Mouse (Mus musculus): Measurements from ENCODE around the gene Klrg1.

The Klrg1 gene

DNA sequence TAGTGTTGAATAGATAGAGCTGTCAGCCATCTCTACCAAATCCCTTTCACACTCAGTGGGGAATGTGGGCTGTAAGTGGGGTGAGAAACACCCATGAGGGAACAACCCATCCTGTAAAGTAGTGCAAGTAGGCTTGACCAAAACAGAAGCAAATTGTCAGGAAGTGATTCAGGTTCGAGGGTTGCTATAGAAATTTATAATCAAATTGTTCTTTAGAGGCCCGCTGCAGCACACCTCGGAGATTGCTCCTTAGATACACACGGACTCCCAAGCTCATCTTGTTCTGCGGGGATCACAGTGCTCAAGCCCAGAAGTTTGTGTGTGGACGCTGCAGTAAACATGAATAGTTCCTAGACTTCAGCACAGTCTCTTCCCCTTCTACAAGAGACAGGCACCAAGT is at the start of gene Klrg1:
Gene Klrg1 (minus strand): TSS at position 101 of the 400 bp plus-strand sequence.
- DNase-seq (ENCODE audit: low spot score in 2 of 2) = no peak

DNA sequence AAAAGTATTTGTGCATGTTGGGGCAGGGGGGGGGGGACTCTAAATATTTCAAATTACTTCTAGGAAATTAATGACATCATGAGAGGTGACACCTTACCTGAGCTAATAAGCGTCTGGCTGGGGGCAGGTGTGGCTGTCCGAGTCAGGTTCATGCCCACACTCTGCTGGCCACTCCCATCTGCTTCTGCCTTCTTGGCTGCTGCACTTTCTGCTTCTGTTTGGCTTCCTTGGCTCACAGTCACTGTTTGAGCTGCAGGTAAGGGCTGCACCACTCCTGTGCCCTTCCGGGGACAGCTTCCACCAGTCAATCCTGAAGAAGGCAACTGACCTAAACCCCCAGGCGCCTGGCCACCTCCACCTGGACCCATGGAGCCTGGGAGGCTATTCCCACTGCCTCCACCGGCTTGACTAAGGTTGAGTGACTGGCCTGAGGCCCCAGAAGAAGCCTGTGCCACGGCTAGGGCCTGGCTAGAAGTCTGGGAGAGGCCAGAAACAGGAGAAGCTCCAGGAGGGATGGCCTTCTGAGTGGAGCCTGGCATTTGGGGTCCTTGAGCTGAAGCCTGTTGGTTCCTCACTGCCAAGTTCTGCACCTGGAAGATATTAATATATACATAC is 42.8 kb upstream of the Klrg1 start:
- no peak for DNase-seq (ENCODE audit: low spot score in 2 of 2)

DNA sequence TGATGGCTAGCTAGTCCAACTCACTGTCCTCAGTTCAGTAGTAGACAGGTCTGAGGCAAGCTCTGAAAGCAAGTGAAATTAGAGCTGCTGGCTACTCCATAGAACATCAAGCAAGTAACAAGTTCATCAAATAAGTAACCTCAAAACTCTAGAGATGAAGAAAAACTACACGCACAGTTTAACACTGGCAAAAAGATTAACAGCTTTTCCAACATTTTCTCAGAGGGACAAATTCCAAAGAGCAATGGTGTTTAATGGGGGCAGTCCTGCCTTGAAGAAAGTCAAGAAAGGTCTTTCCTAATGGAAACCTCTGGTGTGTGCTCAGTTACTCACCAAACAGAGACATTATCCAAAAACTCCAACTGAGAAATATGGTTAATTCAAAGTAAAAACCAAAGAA is 36.0 kb upstream of the Klrg1 start:
- no peak for DNase-seq (ENCODE audit: low spot score in 2 of 2)

DNA sequence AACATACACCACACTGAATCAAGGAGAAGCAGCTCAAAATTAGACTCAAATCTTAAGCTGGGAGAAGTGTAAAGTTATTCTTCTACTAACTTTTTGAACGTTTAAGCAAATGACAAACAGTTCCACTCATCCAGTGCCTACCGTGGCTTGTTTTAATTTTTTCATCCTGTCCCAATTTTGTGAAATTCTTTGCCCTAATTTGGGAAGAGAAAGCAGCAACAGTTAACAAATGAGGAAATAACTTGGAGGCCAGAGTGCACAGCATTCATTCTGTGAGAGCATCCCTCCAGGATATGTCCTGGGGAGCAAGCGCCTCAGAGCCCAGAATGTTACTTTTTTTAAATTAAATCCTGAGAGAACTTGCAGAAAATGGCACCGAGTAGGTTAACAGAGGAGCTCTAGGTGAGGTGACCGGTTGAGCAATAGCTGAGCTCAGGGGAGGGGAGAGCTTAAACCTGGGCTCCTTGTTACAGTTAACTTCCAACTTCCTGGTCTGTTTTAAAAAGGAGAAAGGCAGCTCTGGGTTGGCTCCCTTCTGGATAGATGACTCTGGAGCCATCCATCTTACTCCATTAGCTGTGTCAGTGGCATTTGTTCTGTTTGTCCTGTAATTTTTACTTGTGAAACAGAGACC is 27.6 kb upstream of the Klrg1 start:
- no peak for DNase-seq (ENCODE audit: low spot score in 2 of 2)

DNA sequence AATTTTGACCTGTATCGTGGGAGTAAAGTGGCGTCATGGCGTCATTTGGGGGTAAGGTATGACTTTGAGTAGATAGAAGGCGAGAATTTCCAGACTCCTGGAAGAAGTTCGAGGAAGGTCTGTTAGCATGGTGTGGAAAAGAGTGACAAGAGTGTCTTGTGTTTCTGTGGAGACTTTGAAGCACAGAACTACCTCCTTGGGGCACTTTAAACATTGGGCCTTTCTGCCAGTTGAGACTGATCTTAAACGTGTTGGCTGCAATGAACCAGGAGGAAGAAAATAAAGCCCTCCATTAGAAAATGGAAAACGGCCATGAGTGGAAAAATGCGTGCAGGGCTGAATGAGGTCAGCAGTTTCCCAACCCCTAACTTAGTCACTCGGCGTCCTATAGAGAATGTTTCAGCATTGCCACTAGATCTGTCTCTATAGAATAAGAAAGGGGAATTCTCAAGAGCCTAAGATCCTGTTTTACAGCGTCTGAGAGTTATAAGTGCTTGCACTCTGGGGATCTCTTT is 26.8 kb upstream of the Klrg1 start:
- DNase-seq (ENCODE audit: low spot score in 2 of 2) = no peak

DNA sequence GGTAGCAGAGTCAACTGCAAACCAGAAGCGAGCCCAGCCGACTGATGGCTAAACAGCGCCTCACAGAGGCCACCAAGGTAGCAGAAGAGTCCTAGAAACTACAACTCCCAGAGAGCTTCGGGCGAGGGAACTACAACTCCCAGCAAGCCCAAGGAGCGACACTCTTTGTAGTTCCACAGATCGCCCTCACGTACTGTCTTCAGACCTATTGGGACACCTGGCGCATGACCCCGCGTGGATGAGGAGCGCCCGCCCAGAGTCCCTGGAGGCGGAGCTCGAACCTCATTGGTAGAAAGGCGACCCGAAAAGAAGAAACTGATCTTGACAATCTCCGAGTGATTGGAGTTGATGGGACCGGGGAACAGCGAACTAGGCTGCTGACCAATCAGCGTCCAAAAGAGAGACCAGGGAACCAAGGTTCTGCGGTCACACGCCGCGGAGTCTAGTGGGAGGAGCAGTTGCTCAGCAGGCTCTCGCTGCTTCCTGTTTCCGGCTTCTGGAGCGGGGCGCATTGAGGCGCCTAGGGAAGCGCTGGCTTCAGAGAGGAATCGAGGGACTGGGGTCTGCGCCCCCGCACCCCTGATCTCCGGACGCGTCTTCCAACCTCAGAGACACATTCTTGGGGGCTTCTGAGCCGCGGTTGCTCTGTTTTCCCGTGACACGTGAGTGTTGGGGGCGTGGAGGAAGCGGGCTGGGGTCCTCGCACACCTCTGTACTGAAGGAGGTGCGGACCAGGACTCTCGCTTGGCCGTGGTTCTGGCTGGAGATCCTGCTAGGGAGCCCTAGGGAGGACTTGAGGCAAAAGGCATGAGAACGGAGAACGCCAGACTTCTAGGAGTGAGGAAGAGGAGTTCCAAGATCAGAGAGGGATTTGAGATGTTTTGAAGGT is 26.1 kb upstream of the Klrg1 start, which contains the start of gene M6pr:
Gene M6pr (plus strand): TSS at position 216 of the 889 bp plus-strand sequence.
- DNase-seq (ENCODE audit: low spot score in 2 of 2) = peak; percentile 91 to 95

DNA sequence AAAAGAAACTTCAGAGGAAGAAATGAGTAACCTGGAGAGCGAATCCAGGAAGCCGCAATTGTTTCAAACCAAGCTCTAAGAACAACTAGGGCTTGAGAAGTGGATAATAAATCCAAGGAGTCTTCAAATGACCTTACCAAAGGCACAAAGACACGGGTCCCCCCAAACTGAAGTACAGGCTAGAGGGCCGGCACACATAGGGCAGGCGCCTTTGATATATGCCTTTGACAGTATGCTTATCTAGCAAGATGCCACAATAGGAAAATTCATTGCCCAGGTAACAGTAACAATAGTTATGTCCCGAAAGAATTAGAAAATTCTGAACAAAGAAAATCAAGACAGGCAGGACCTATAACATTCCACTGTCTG is 25.4 kb upstream of the Klrg1 start:
- no peak for DNase-seq (ENCODE audit: low spot score in 2 of 2)

DNA sequence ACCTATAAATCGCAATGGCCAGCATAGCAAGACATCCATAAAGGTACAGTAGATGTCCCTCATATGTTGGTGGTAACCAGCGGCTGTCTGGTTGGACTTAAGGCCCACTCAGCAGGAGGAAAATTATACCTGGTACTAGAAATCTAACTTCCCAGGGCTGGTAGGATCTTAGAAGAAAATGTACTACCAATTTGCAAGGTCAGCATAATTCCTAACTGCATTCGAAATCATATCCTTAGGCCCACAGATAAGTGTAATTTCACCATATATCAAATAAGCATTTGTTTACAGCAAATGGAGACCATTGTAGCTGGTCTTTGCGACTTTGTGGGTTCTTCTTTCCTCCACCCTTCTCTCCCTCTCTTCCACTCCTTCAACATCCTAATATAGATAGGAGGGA is 24.0 kb upstream of the Klrg1 start:
- DNase-seq (ENCODE audit: low spot score in 2 of 2) = no peak

DNA sequence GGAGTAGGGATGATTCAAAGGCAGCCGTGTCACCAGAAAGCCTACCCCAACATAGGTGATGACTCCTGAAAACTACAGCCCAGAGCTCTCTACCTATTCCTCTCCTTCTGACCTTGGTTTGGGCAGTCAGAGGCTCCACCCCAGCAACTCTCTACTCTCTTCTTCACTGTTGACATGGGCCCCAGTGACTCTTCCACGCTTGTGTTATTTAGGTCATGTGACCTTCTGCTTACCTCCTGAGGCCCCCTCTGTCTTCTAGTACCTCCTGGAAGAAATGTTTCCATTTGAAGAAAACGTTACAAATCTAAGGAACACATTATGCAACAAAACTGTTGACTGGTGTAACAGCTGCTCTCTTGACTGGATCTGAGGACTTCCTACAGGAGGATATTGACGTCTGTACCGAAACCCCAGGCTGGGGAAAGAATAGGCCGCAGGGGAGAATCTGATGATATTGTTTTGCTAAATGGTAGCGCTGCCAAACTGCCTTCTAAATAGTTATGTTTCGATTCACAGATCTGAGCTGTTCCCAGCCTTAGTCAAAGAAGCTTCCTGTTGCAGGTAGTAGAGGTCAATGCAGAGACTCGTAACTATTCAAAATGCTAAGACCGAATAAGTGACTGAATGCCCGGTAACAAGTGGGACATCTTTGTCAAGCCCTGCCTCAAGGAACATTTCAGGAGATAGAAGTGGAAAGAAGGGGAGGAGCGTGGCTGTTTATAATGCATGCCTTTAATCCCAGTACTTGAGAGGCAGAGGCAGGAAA is 22.3 kb upstream of the Klrg1 start:
- no peak for DNase-seq (ENCODE audit: low spot score in 2 of 2)

DNA sequence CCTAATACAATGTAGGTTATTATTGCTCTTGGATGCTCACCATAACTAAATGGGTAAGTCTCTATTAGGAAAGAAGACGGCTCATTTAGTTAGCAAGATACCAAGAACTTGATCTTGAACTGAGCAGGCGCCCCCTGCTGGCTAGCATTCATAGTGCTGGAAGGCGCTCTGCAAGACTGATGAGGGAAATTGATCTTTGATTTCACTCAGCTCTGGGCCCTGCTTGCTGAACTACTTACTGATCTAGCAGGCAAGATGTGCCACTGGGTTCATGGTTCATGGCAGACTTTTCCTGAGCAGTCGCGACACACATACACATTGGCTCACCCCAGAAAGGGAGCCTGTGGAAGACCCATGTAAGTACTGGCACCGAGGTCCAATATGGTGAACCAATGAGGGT is 21.7 kb upstream of the Klrg1 start:
- DNase-seq (ENCODE audit: low spot score in 2 of 2) = peak; percentile 66 to 70

DNA sequence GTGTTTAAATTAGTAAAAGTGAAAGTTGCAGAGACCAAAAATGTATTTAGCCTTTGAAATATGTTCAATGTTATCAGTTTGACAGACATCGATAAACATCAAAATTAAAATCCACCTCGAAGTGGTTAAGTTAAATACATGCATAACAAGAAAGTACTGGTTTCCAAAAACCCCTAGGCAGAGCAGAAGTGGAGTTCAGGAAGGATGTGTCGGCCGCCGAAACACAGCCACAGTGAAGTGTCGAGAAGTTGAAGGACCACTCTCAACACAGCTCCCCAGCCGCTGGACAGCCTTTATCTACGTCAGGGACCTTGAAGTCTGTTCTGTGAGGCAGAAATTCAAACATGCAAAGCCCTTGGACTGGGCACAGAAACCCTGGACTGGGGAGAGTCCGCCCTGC is 20.8 kb upstream of the Klrg1 start:
- DNase-seq (ENCODE audit: low spot score in 2 of 2) = no peak

DNA sequence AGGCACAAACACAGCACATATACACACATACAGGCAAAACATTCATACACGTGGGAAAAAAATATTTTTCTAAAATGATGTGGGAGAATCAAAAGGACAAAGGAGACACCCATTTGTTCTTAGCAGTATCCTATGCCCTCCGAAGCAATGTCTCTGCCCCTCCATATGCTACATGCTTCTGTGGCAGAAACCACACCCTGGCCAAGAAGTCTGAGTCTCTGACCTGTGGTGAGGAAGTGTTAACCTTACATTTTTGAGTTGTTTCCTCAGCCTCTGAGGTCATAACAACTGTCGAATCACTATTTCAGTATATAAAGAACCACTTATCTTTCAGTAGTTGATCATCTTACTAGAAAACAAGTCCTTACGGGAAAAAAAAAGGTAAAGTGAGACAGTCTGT is 20.0 kb upstream of the Klrg1 start:
- DNase-seq (ENCODE audit: low spot score in 2 of 2) = no peak

DNA sequence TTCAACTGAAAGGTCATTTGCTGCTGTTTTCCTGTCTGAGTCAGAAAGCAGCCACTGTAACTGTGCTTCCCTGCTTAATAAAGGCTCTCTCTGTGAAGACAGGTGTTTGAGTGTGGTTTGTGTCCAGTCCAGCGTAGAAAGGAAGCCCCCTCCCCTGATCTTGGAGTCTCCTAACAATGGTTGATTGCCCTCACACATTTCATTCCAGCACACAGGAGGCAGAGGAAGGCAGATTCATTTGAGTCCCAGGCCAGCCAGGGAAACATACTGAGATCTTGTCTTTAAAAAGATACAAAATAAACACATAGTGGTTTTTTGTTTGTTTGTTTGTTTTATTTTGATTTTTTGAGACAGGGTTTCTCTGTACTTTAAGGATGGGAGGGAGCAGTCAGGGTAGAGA is 19.4 kb upstream of the Klrg1 start:
- DNase-seq (ENCODE audit: low spot score in 2 of 2) = no peak

DNA sequence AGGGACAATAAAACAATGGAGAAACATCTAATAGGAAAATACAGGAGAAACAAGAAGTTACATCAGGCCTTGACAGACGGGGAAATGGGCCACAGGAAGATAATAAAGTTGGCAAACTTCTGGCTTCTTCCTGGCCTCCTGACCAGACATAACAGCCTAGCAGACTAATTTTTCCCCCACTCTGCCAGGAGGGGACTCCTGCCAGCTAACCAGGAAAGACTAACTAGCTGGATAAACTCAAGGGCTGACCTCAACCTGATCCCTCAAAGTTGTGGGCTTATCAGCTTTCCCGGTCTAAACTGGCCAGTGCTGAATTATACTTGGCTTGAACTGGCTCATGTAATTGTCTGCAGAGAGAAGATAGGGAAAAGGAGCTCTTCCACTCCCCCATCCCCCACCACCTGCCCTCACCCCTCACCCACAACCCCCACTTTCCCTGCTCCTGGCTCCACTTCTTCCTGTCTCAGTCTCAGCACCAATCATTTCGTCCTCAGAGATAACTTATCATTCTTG is 17.0 kb upstream of the Klrg1 start:
- DNase-seq (ENCODE audit: low spot score in 2 of 2) = no peak

DNA sequence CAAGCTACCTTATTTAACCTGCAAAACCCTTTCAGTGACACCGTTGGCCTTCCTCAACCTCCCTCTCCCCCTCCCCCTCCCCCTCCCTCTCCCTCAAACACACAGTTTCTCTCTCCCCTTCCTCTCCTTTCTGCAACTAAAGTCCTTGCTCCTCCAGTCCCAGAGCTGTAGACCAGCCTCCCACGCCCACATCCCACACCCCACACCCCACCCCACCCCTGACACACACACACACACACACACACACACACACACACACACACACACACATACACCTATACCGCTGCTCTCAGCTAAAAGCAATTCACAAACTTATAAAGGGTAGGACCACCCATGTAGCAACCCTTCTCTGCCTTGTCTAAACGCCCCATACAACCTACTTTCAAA is 15.5 kb upstream of the Klrg1 start:
- no peak for DNase-seq (ENCODE audit: low spot score in 2 of 2)

DNA sequence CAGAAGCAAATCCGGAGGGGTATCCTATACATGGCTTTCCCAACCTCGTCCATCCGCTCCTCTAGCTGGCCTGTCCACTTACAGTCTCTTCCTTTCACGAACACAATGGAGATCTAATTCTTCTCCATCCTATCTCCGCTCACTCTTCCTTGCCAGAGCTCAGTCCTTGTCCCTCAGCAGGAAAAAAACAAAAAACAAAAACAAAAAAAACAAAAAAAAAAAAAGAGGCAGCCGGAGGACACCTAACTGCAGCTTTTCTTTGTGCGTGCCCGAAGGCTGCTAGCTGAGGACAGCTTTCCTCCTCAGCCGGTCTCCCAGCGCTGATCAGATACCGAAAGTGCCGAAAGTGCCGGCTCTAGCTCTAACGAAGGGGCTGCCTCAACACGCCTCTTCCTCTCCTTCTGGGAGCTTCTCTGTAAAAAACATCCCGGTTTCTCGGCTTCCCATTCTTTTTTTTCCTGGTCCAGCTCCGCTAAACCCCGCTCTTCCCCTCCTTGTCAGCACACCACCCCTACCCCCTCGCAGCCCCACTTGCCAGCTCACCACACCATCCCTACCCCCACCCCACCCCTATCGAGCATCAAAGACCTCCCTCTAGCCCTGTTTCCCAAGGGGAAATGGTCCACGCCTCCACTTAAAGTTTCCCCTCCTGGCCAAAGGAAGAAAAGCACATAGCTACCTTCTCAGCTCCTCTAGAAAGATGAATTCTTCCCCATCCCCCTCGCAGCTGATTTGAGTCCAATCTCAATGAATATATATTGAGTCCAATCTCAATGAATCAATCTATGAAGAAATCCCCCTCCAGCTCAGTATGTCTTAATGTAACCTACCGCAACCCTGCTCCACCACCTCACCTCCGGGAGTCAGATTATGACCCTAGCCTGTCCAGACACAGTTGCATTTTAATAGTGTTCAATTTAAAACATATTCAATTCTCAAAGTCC is 14.9 kb upstream of the Klrg1 start:
- no peak for DNase-seq (ENCODE audit: low spot score in 2 of 2)

DNA sequence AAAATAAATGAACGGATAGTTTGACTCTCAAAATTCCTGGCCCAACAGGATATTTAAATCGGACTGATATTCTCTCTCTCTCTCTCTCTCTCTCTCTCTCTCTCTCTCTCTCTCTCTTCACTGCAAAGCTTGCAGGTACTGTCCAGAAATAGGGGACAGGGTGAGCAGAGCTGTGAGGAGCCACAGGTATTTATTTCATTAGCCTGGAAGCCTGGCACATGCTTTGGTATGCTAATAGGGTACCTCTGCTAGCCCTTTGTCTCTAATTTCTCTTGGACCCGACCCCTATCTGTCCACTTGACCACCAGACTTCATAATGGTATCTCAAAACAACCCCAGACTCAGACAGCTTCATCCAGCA is 14.2 kb upstream of the Klrg1 start:
- DNase-seq (ENCODE audit: low spot score in 2 of 2) = no peak

DNA sequence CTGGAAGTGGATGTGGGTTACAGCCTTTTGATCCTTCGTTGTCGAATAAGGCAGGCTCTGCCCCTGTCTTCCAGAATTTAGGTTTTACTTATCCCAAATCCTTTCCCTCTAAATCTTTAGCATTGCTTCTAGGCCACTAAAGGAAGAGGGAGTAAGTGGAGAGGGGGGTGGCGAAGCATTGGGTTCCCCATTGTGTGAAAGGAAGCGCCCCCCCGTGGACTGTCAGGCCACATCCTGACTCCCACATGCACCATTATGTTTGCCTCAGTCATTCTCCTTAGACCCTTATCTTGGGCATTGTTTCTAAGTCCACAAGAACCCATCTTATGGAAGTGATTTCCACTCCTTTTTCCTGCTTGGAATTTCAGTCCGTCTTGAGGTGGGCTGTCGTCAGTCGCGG is 12.6 kb upstream of the Klrg1 start:
- DNase-seq (ENCODE audit: low spot score in 2 of 2) = no peak

DNA sequence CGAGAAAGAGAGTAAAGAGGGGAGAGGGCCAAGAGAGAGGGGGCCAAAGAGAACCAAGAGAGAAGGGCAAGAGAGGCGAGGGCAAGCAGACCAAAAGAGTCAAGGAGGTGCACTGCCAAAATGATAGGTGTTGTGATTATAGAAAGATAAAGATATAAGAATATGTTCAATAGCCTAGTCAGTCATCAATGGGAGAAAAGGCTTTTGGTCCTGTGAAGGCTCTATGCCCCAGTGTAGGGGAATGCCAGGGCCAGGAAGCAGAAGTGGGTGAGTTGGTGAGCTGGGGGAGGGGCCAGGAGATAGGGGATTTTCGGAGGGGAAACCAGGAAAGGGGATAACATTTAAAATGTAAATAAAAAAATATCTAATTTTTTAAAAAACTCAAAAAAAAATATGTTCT is 11.6 kb upstream of the Klrg1 start:
- no peak for DNase-seq (ENCODE audit: low spot score in 2 of 2)

DNA sequence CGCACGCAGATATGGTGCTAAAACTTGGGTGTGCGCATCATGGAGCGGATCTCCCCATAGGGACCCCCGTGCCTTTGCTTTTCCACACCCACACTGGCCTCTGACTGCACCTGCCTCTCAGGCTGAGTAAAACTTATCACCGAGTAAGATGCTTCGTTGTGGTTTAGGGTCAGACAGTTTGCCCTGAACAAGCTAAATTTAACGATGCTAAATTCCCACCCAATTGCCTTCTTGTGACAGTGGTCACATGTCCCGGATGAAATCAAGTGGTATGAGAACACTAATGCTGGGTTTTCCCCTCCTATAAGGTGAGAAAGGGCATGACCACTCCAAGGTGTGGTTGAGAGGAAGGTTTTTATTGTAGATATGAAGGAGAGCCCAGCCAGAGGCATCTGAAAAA is 11.1 kb upstream of the Klrg1 start:
- DNase-seq (ENCODE audit: low spot score in 2 of 2) = no peak

DNA sequence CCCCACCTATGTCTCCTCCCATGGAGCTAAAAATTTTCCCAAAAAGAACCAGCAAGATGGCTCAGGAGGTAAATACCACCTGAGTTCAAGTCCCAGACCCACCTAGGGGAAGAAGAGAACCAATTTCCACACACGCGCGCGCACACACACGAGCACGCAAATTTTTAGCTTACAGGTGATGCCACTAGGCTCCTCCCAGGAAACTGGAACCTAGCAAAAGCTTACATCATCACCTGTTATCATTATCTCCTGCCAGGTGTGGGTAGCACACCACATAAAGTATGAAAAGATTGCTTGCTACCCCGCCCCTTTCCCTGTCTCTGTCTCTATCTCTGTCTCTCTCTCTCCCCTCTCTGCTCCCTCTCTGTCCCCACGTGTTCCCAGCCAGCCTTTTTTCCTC is 10.4 kb upstream of the Klrg1 start:
- DNase-seq (ENCODE audit: low spot score in 2 of 2) = no peak
